Mouse (Mus musculus): Measurements from ENCODE around the gene Itga9. TPM values are rescaled to one million over a fixed set of nuclear protein-coding genes. Genes with fewer than 3 reads are reported as not detected.

Gene Itga9
- polyA plus RNA-seq, 1 experiment from 2014 or later, result 6.3 TPM

- Histone ChIP-seq H3K9me3 (ENCODE audit: control insufficient read depth, low read length) (no peaks in the 10 kb centered on the region), H3K27me3 (ENCODE audit: control insufficient read depth, insufficient read depth, low read length) (no peaks in the 10 kb centered on the region), H3K4me3 (ENCODE audit: low read depth, low read length) (no peak overlapping the region), H3K4me2 (ENCODE audit: low read depth, low read length, severe bottlenecking) (no peak overlapping the region), H3K36me3 (ENCODE audit: control insufficient read depth, insufficient read depth, low read length) (no peaks in the 10 kb centered on the region), H3K4me1 (replicated peaks; ENCODE audit: control insufficient read depth, insufficient read depth, low read length) (no peaks in the 10 kb centered on the region), H3K9ac (ENCODE audit: low read length) (no peak overlapping the region), H3K27ac (ENCODE audit: low read depth, low read length) (no peak overlapping the region)
- no peak for ATAC-seq (replicated peaks; ENCODE audit: low FRiP score)
- 87% methylated on average over 3 of the region's 3 CpGs for WGBS
- no peak for DNase-seq (ENCODE audit: low spot score)
Measured at GRCm38 (mm10) chr9:118873596-118873995, 267.1 kb downstream of the Itga9 start.

GRCm38 (mm10) chr9:118875705-118876104 is 269.2 kb downstream of the Itga9 start:
- 84% methylated on average over 4 of the region's 4 CpGs for WGBS
- H3K27me3 ChIP-seq (ENCODE audit: control insufficient read depth, insufficient read depth, low read length), result no peaks in the 10 kb centered on the region
- no peaks in the 10 kb centered on the region for H3K9me3 ChIP-seq (ENCODE audit: control insufficient read depth, low read length)
- no peak for ATAC-seq (replicated peaks; ENCODE audit: low FRiP score)
- DNase-seq (ENCODE audit: low spot score), result no peak
- no peaks in the 10 kb centered on the region for H3K36me3 ChIP-seq (ENCODE audit: control insufficient read depth, insufficient read depth, low read length)
- H3K4me1 ChIP-seq (replicated peaks; ENCODE audit: control insufficient read depth, insufficient read depth, low read length), result no peaks in the 10 kb centered on the region
- no peak overlapping the region for H3K4me2 ChIP-seq (ENCODE audit: low read depth, low read length, severe bottlenecking)
- no peak overlapping the region for H3K27ac ChIP-seq (ENCODE audit: low read depth, low read length)
- H3K9ac ChIP-seq (ENCODE audit: low read length), result no peak overlapping the region
- H3K4me3 ChIP-seq (ENCODE audit: low read depth, low read length), result no peak overlapping the region

DNA sequence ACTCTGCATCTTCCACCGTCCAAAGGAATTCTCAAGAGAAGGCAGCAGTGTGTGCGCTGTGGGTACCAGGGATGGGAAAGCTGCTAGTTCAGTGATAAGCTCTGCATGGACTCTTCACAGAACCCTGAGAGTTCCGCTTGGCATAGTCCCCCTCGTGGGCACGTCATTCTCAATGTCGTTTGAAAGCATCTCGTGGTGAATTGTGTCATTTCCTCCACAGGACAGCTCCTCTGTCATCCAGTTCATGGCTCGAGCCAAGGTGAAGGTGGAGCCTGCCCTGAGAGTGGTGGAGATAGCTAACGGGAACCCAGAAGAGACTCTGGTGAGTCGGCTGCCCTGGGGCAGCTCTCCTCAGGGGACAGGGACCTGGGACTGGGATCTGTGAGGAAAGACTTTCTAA is 270.4 kb downstream of the Itga9 start:
- H3K27me3 ChIP-seq (ENCODE audit: control insufficient read depth, insufficient read depth, low read length), result no peaks in the 10 kb centered on the region
- no peak overlapping the region for H3K4me3 ChIP-seq (ENCODE audit: low read depth, low read length)
- ATAC-seq (replicated peaks; ENCODE audit: low FRiP score) (no peak), DNase-seq (ENCODE audit: low spot score) (no peak)
- 92% methylated on average over 10 of the region's 10 CpGs for WGBS
- no peaks in the 10 kb centered on the region for H3K9me3 ChIP-seq (ENCODE audit: control insufficient read depth, low read length)
- no peak overlapping the region for H3K27ac ChIP-seq (ENCODE audit: low read depth, low read length)
- no peaks in the 10 kb centered on the region for H3K36me3 ChIP-seq (ENCODE audit: control insufficient read depth, insufficient read depth, low read length)
- H3K9ac ChIP-seq (ENCODE audit: low read length), result no peak overlapping the region
- no peak overlapping the region for H3K4me2 ChIP-seq (ENCODE audit: low read depth, low read length, severe bottlenecking)
- H3K4me1 ChIP-seq (replicated peaks; ENCODE audit: control insufficient read depth, insufficient read depth, low read length), result no peaks in the 10 kb centered on the region

DNA sequence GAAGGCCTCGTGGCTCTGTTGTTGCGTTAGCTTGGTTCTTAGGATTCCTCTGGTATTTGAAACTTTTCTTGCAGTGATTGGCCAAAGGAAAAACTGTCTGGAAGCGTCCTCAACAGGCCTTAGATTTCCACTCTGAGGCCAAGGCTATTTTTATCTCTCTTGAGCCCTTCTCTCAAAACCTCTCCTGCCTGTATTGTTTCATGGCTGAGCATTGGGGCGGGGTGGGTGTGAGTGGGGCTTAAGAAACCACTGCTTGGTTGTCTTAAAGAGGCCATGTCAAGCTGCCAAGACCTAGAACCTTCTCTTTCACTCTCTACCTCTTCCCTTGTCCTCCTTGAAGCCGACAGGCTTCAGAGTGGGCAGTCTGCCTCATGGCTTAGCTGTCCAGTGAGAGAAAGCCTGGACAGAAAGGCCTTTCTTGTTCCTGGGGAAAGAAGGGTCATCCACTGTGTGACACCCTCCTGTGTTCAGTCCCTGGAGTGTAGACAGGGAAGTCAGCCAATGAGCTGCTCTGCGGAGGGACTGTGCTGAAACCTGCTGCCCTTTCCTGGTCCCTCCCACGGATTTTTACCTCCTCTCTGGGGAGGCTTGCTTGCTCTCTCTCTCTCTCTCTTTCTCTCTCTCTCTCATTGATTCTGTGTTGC is 271.0 kb downstream of the Itga9 start:
- no peak overlapping the region for H3K4me3 ChIP-seq (ENCODE audit: low read depth, low read length)
- no peak overlapping the region for H3K27ac ChIP-seq (ENCODE audit: low read depth, low read length)
- H3K36me3 ChIP-seq (ENCODE audit: control insufficient read depth, insufficient read depth, low read length), result no peaks in the 10 kb centered on the region
- 87% methylated on average over 7 of the region's 7 CpGs for WGBS
- H3K4me2 ChIP-seq (ENCODE audit: low read depth, low read length, severe bottlenecking), result no peak overlapping the region
- no peaks in the 10 kb centered on the region for H3K27me3 ChIP-seq (ENCODE audit: control insufficient read depth, insufficient read depth, low read length)
- H3K9ac ChIP-seq (ENCODE audit: low read length), result no peak overlapping the region
- no peaks in the 10 kb centered on the region for H3K4me1 ChIP-seq (replicated peaks; ENCODE audit: control insufficient read depth, insufficient read depth, low read length)
- H3K9me3 ChIP-seq (ENCODE audit: control insufficient read depth, low read length), result no peaks in the 10 kb centered on the region
- ATAC-seq (replicated peaks; ENCODE audit: low FRiP score) (no peak), DNase-seq (ENCODE audit: low spot score) (no peak)

DNA sequence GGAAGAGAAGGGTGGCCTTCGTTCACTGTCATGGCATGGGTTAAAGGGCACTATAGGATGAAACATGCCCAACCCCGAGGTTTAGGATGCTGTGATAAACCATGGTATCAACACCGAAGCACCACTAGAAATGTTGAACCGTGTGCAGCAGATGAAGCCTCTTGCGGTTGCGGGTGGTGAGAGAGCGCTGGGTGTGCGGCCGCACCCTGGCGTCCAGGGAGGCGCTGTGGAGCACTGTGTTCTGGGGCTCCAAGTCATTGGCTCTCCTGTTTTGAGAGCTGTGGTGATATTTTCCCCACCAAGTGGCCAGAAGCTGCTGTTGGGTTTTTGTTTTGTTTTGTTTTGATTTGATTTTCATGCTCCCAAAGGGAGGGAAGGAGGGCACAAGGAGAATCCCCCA is 272.1 kb downstream of the Itga9 start:
- DNase-seq (ENCODE audit: low spot score), result no peak
- Histone ChIP-seq H3K27me3 (ENCODE audit: control insufficient read depth, insufficient read depth, low read length) (no peaks in the 10 kb centered on the region), H3K4me3 (ENCODE audit: low read depth, low read length) (no peak overlapping the region), H3K27ac (ENCODE audit: low read depth, low read length) (no peak overlapping the region), H3K9ac (ENCODE audit: low read length) (no peak overlapping the region), H3K4me2 (ENCODE audit: low read depth, low read length, severe bottlenecking) (no peak overlapping the region), H3K4me1 (replicated peaks; ENCODE audit: control insufficient read depth, insufficient read depth, low read length) (no peaks in the 10 kb centered on the region), H3K36me3 (ENCODE audit: control insufficient read depth, insufficient read depth, low read length) (no peaks in the 10 kb centered on the region), H3K9me3 (ENCODE audit: control insufficient read depth, low read length) (no peaks in the 10 kb centered on the region)
- 91% methylated on average over 11 of the region's 11 CpGs for WGBS
- ATAC-seq (replicated peaks; ENCODE audit: low FRiP score), result no peak

GRCm38 (mm10) chr9:118881281-118881945 is 274.9 kb downstream of the Itga9 start:
- 75% methylated on average over 7 of the region's 7 CpGs for WGBS
- Histone ChIP-seq H3K27ac (ENCODE audit: low read depth, low read length) (no peak overlapping the region), H3K4me3 (ENCODE audit: low read depth, low read length) (no peak overlapping the region), H3K4me1 (replicated peaks; ENCODE audit: control insufficient read depth, insufficient read depth, low read length) (no peaks in the 10 kb centered on the region), H3K9me3 (ENCODE audit: control insufficient read depth, low read length) (no peaks in the 10 kb centered on the region), H3K36me3 (ENCODE audit: control insufficient read depth, insufficient read depth, low read length) (no peaks in the 10 kb centered on the region), H3K9ac (ENCODE audit: low read length) (no peak overlapping the region), H3K4me2 (ENCODE audit: low read depth, low read length, severe bottlenecking) (no peak overlapping the region), H3K27me3 (ENCODE audit: control insufficient read depth, insufficient read depth, low read length) (no peaks in the 10 kb centered on the region)
- no peak for DNase-seq (ENCODE audit: low spot score)
- no peak for ATAC-seq (replicated peaks; ENCODE audit: low FRiP score)

- 90% methylated on average over 6 of the region's 6 CpGs for WGBS
- Histone ChIP-seq H3K36me3 (ENCODE audit: control insufficient read depth, insufficient read depth, low read length) (no peaks in the 10 kb centered on the region), H3K9ac (ENCODE audit: low read length) (no peak overlapping the region), H3K27ac (ENCODE audit: low read depth, low read length) (no peak overlapping the region), H3K4me1 (replicated peaks; ENCODE audit: control insufficient read depth, insufficient read depth, low read length) (no peaks in the 10 kb centered on the region), H3K27me3 (ENCODE audit: control insufficient read depth, insufficient read depth, low read length) (no peaks in the 10 kb centered on the region), H3K9me3 (ENCODE audit: control insufficient read depth, low read length) (no peaks in the 10 kb centered on the region), H3K4me3 (ENCODE audit: low read depth, low read length) (no peak overlapping the region), H3K4me2 (ENCODE audit: low read depth, low read length, severe bottlenecking) (no peak overlapping the region)
- no peak for ATAC-seq (replicated peaks; ENCODE audit: low FRiP score)
- no peak for DNase-seq (ENCODE audit: low spot score)
Measured at GRCm38 (mm10) chr9:118881946-118882284, 275.4 kb downstream of the Itga9 start.

DNA sequence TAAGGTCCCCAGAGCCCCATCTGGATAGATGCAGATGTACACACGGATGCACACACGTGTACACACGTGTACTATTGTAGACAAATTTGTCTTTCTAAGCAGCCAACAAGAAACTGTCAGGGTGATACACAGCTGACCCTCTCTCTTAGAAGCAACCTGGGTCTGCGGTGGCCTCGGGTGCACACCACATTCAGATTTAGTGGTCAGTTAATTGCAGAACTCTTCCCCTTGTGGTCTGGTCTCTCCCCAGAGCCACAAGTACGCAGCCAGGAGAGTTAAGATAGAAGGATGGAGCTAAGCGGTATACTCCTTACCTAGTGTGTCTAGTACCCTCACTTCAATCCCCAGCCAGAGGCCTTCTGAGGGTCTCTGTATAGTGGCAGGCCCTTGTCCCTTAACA is 276.7 kb downstream of the Itga9 start:
- no peak overlapping the region for H3K4me3 ChIP-seq (ENCODE audit: low read depth, low read length)
- 93% methylated on average over 7 of the region's 7 CpGs for WGBS
- no peaks in the 10 kb centered on the region for H3K36me3 ChIP-seq (ENCODE audit: control insufficient read depth, insufficient read depth, low read length)
- no peak overlapping the region for H3K4me2 ChIP-seq (ENCODE audit: low read depth, low read length, severe bottlenecking)
- H3K9me3 ChIP-seq (ENCODE audit: control insufficient read depth, low read length), result no peaks in the 10 kb centered on the region
- DNase-seq (ENCODE audit: low spot score) (no peak), ATAC-seq (replicated peaks; ENCODE audit: low FRiP score) (no peak)
- no peak overlapping the region for H3K27ac ChIP-seq (ENCODE audit: low read depth, low read length)
- no peaks in the 10 kb centered on the region for H3K4me1 ChIP-seq (replicated peaks; ENCODE audit: control insufficient read depth, insufficient read depth, low read length)
- H3K27me3 ChIP-seq (ENCODE audit: control insufficient read depth, insufficient read depth, low read length), result no peaks in the 10 kb centered on the region
- H3K9ac ChIP-seq (ENCODE audit: low read length), result no peak overlapping the region

DNA sequence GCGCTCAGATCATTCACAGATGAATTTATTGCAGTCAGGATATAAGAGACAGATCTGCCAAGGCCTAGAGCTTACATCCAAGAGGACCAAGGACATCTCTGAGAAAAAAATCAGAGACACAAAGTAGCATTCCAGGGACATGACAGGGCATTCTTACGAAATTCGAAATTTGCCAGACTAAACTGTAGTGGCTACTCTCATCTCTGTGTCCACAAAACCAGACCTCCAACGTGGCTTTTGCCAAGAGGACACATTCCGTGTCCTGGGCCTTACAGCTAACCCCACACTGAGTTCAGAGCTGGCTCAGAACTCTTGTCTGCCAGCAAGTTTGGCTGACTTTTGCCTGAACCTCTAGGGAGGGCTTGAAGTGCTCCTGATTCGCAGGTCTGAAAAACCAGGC is 279.3 kb downstream of the Itga9 start:
- no peaks in the 10 kb centered on the region for H3K36me3 ChIP-seq (ENCODE audit: control insufficient read depth, insufficient read depth, low read length)
- H3K27me3 ChIP-seq (ENCODE audit: control insufficient read depth, insufficient read depth, low read length), result no peaks in the 10 kb centered on the region
- DNase-seq (ENCODE audit: low spot score) (no peak), ATAC-seq (replicated peaks; ENCODE audit: low FRiP score) (no peak)
- no peaks in the 10 kb centered on the region for H3K9me3 ChIP-seq (ENCODE audit: control insufficient read depth, low read length)
- H3K9ac ChIP-seq (ENCODE audit: low read length), result no peak overlapping the region
- 79% methylated on average over 6 of the region's 6 CpGs for WGBS
- no peak overlapping the region for H3K27ac ChIP-seq (ENCODE audit: low read depth, low read length)
- H3K4me1 ChIP-seq (replicated peaks; ENCODE audit: control insufficient read depth, insufficient read depth, low read length), result no peaks in the 10 kb centered on the region
- no peak overlapping the region for H3K4me3 ChIP-seq (ENCODE audit: low read depth, low read length)
- no peak overlapping the region for H3K4me2 ChIP-seq (ENCODE audit: low read depth, low read length, severe bottlenecking)

Measured in forebrain, embryonic 11.5 days (tissue).